Mouse (Mus musculus) lung, postnatal 0 days (tissue): Measurements from ENCODE around the gene Col1a2. TPM values are rescaled to one million over a fixed set of nuclear protein-coding genes. Genes with fewer than 3 reads are reported as not detected.

Source experiments
- ATAC-seq: fragments of 200-750 bp; cut with Nextera tagmentation; 2 replicates; pipeline ENCODE4 v1.8.0; 2017; ENCODE audit warnings: moderate library complexity
- DNase-seq: peaks from one replicate; pipeline ENCODE4 v3.0.0-alpha.2; 2016; ENCODE audit warnings: low spot score
- H3K27ac ChIP-seq: fragments of 300-500 bp; sonication (generic); 2 replicates; pipeline ENCODE4 v1.5.1; 2014; ENCODE audit warnings: antibody characterized with exemption, mild to moderate bottlenecking, low read length, mixed read lengths
- H3K27me3 ChIP-seq: fragments of 300-500 bp; sonication (generic); replicated peaks from 2 replicates; pipeline ENCODE4 v1.6.1; 2014; ENCODE audit warnings: low read length, mixed read lengths; ENCODE audit not compliant: insufficient read depth
- H3K36me3 ChIP-seq: fragments of 300-500 bp; sonication (generic); 2 replicates; pipeline ENCODE4 v1.6.1; 2014; ENCODE audit warnings: low read length, mixed read lengths; ENCODE audit not compliant: insufficient read depth
- H3K4me1 ChIP-seq: fragments of 300-500 bp; sonication (generic); 2 replicates; pipeline ENCODE4 v1.6.1; 2014; ENCODE audit warnings: antibody characterized with exemption, low read depth, low read length, mixed read lengths; ENCODE audit not compliant: insufficient read depth
- H3K4me2 ChIP-seq: fragments of 300-500 bp; sonication (generic); replicated peaks from 2 replicates; pipeline ENCODE4 v1.6.1; 2014; ENCODE audit warnings: low read depth, mild to moderate bottlenecking, low read length, moderate library complexity, mixed read lengths
- H3K4me3 ChIP-seq: fragments of 300-500 bp; sonication (generic); 2 replicates; pipeline ENCODE4 v1.5.1; 2014; ENCODE audit warnings: low read depth, low read length
- H3K9ac ChIP-seq: fragments of 300-500 bp; sonication (generic); replicated peaks from 2 replicates; pipeline ENCODE4 v1.6.1; 2014; ENCODE audit warnings: low read depth, mild to moderate bottlenecking
- H3K9me3 ChIP-seq: fragments of 300-500 bp; sonication (generic); 2 replicates; pipeline ENCODE4 v1.6.1; 2016; ENCODE audit warnings: low read length, mixed read lengths
- CTCF ChIP-seq: IDR thresholded peaks from 2 replicates; pipeline ENCODE4 v1.5.1; 2016; ENCODE audit warnings: antibody characterized with exemption, mild to moderate bottlenecking
- EP300 ChIP-seq: IDR thresholded peaks from 2 replicates; pipeline ENCODE4 v1.6.1; 2016; ENCODE audit warnings: antibody characterized with exemption, mild to moderate bottlenecking, control low read depth
- WGBS: fragments of 180-500 bp; shearing (Covaris S2); extraction: QIAGEN DNeasy Blood & Tissue Kit; methylation state at CpG from one replicate; pipeline ENCODE4 v1.1.7; 2014; 5-methylcytosine and 5-hydroxymethylcytosine counted together
- polyA plus RNA-seq: library from polyadenylated mRNA; unstranded; fragments of >200 nt; fragmentation: Nextera tagmentation; extraction: Ambion mirVana; gene quantifications from 2 replicates; pipeline ENCODE4 v1.2.1, GENCODE M21; 2015

Gene Col1a2
- polyA plus RNA-seq = 349 and 355 TPM in 2 replicates

DNA sequence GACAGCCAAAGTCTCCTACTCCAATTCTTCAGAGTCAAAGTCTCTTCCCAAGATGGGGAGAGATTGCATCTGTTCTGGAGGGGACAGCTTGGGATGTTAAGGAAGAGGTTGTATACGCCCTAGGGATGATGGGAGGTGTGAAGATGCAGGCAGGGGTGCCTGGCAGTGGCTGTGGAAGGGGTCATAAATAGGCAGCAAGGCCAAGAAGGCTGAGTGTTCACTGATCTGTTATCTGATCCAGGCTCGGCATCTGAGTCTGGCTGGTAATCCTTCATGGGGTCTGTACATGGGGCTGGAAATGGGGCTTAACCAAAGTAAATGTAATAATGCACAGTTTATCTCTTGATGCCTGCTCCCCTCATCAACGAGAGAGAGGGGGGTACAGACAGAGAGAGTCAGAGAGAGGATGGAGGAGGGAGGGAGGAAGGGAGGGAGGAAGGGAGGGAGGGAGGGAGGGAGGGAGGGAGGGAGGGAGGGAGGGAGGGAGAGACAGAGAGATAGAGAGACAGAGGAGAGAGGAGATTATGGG, at the start of gene Col1a2:
Col1a2 (plus strand) TSS at position 212 of the 529 bp plus-strand sequence.
- Histone ChIP-seq H3K9me3 (no peaks in the 10 kb centered on the region), H3K4me1 (no peaks in the 10 kb centered on the region), H3K4me2 (peak within 1 kb of the TSS; percentile 66), H3K36me3 (no peaks in the 10 kb centered on the region), H3K4me3 (peak within 1 kb of the TSS; percentile 47), H3K9ac (peak within 1 kb of the TSS; percentile 48), H3K27me3 (no peaks in the 10 kb centered on the region), H3K27ac (peak within 1 kb of the TSS; percentile 81)
- ATAC-seq = no peak; the same call in 1 of the 2 replicates
- DNase-seq = no peak
- no peak for TF ChIP-seq CTCF
- no peak for TF ChIP-seq EP300
- 22% methylated on average over 2 of the region's 3 CpGs for whole genome bisulfite sequencing

DNA sequence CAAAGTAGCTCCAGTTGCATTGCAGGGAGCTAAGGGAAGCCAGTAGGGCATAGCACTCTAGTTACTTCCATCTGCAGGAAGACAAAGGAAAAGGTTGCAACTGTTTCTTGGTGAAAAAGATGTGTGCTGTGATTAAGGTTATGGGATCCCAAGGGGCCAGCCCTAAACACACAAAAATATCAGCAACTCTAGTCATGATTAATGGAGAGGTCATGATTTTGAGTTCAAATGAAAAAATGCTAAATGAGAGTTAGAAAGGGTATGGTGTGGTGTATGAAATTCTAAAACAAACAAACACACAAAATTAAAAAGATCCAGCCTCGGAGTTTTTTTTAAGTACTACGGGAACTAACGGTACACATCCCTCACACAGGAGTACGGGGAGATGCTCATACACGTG, 49.1 kb upstream of the Col1a2 start:
- no peak overlapping the region for H3K27ac ChIP-seq
- H3K4me3 ChIP-seq = no peak overlapping the region
- no peak for TF ChIP-seq EP300
- no peak for TF ChIP-seq CTCF
- DNase-seq = no peak
- H3K36me3 ChIP-seq = no peaks in the 10 kb centered on the region
- H3K4me1 ChIP-seq = no peaks in the 10 kb centered on the region; the same call in 1 of the 2 replicates
- no peak overlapping the region for H3K9ac ChIP-seq
- H3K9me3 ChIP-seq = no peaks in the 10 kb centered on the region
- no peak overlapping the region for H3K4me2 ChIP-seq
- 60% methylated on average over 5 of the region's 5 CpGs for WGBS
- no peaks in the 10 kb centered on the region for H3K27me3 ChIP-seq
- ATAC-seq = no peak

DNA sequence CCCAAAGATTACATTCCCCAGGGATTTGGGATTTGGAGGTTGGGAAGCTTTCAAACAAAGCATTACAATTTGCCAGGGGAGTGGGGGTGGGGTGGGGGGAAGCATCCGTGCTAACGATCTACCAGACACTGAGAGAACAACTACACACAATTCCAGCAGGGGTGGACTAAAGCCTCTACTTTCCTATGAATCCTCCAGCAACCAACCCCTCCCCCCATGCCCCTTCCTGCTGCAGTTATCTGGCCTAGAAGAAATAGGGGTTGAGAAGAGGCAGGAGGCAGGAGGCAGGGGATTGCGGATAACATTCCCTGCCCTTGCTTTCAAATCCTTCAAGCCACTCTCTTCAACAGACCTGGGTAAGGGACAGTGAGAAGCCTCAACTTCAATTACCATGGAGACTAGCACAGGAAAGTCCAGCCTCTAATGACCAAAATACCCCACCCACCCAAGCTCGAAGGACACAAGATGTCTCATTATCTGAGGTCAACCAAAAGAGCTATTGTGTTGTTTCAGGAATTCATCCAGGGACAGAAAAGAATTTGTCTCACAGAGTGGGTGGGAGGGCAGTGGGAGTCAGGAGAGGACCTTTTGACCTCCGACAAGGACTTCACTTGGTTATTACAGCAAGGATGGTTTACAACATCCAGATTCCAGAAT, 48.5 kb upstream of the Col1a2 start:
- no peak overlapping the region for H3K4me2 ChIP-seq
- DNase-seq = no peak

GRCm38 (mm10) chr6:4456691-4457447, 47.7 kb upstream of the Col1a2 start:
- peak; percentile 31 for DNase-seq
- Histone ChIP-seq H3K36me3 (no peaks in the 10 kb centered on the region), H3K27me3 (no peaks in the 10 kb centered on the region), H3K9me3 (no peaks in the 10 kb centered on the region), H3K9ac (no peak overlapping the region), H3K4me2 (no peak overlapping the region), H3K4me3 (no peak overlapping the region), H3K4me1 (no peaks in the 10 kb centered on the region; the same call in 1 of the 2 replicates), H3K27ac (no peak overlapping the region)
- 44% methylated on average over 12 of the region's 12 CpGs for WGBS
- TF ChIP-seq EP300 = no peak
- no peak for TF ChIP-seq CTCF
- no peak for ATAC-seq

More for the DNA sequence above, 48.5 kb upstream of the Col1a2 start:
- WGBS = 37% methylated on average over 5 of the region's 5 CpGs
- no peak for ATAC-seq
- no peak overlapping the region for H3K4me3 ChIP-seq
- H3K9ac ChIP-seq = no peak overlapping the region
- no peak overlapping the region for H3K27ac ChIP-seq
- TF ChIP-seq CTCF (no peak), EP300 (no peak)
- H3K4me1 ChIP-seq = no peaks in the 10 kb centered on the region; the same call in 1 of the 2 replicates
- H3K9me3 ChIP-seq = no peaks in the 10 kb centered on the region
- no peaks in the 10 kb centered on the region for H3K36me3 ChIP-seq
- no peaks in the 10 kb centered on the region for H3K27me3 ChIP-seq

- no peak for TF ChIP-seq EP300
- TF ChIP-seq CTCF = no peak
- no peaks in the 10 kb centered on the region for H3K9me3 ChIP-seq
- no peak overlapping the region for H3K27ac ChIP-seq
- no peaks in the 10 kb centered on the region; the same call in 1 of the 2 replicates for H3K4me1 ChIP-seq
- H3K27me3 ChIP-seq = no peaks in the 10 kb centered on the region
- WGBS = 29% methylated on average over 6 of the region's 6 CpGs
- H3K36me3 ChIP-seq = no peaks in the 10 kb centered on the region
- no peak overlapping the region for H3K4me3 ChIP-seq
- DNase-seq (peak; percentile 41), ATAC-seq (peak; percentile 38)
- H3K9ac ChIP-seq = no peak overlapping the region
- no peak overlapping the region for H3K4me2 ChIP-seq
Observed at GRCm38 (mm10) chr6:4457555-4457996, 47.0 kb upstream of the Col1a2 start.

DNA sequence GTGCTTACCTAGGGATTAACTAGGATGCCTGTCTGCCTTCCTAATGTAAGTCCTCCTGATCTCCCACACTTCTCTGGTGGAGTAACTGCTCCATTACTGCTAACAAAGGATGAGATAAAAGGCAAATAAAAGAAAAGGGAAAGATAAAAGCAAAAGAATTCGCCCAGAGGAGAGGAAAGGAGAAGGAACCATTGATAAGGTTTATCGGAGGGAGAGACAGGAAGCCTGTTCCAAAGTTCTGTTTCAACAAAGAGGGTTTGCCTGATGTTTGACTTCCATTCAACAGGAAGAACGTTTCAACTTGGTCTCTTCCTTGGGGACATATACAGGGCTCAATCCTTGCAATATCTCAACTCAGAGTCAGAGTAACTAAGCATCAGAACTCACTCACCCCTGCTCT, 39.3 kb upstream of the Col1a2 start:
- Histone ChIP-seq H3K4me2 (no peak overlapping the region), H3K27me3 (no peaks in the 10 kb centered on the region), H3K9ac (no peak overlapping the region), H3K4me1 (no peaks in the 10 kb centered on the region), H3K9me3 (no peaks in the 10 kb centered on the region), H3K4me3 (no peak overlapping the region), H3K36me3 (no peaks in the 10 kb centered on the region), H3K27ac (no peak overlapping the region)
- TF ChIP-seq EP300 = no peak
- no peak for TF ChIP-seq CTCF
- no peak for DNase-seq
- ATAC-seq = no peak
- WGBS = 24% methylated on average over 3 of the region's 3 CpGs
